Mouse (Mus musculus) liver, embryonic 14.5 days (tissue): Measurements from ENCODE around the gene Prrg2.

Source experiments
- CTCF ChIP-seq: IDR thresholded peaks from 2 replicates; pipeline ENCODE4 v1.5.1; 2016; ENCODE audit warnings: antibody characterized with exemption, low read depth, control low read depth
- EP300 ChIP-seq: IDR thresholded peaks from 2 replicates; pipeline ENCODE4 v1.6.1; 2016; ENCODE audit warnings: antibody characterized with exemption, low read depth

DNA sequence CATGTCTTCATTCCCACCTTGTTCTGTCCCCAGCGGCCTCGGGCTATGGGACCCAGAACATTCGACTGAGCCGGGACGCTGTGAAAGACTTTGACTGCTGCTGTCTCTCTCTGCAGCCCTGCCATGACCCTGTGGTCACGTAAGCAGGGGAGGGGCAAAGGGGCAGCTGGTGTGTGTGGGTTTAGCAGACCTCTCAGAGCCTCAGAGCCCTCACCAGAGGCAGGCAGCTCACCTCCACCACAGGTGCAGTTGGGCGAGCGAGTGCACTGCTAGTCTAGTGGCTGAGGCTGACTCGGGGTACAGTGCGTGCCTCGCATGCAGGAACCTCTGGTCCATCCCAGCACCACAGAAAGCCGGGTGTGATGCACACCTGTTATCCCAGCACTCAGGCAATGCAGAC is 11.5 kb upstream of the Prrg2 start:
- TF ChIP-seq CTCF: no peak
- no peak for TF ChIP-seq EP300
